24 mouse cellular contexts compared by ENCODE assay signal in genomic region chr2:125233537-125233936, GRCm38 (mm10).
"Had no signal": no experiment of that assay in that cellular context is flagged by ENCODE, and none has a peak within 500 bp of the region (broad histone marks: within the 10 kb centered on the region; RNA-seq: fewer than 3 reads in every experiment).

No protein-coding gene starts in this region.

- H3K4me2 ChIP-seq: heart, embryonic 12.5 days; hindbrain, embryonic 13.5 days; hindbrain, embryonic 15.5 days; kidney, embryonic 15.5 days; limb, embryonic 13.5 days; limb, embryonic 15.5 days; liver, embryonic 12.5 days had no signal

- H3K27ac ChIP-seq: gastrocnemius, adult 2 months; heart, embryonic 10.5 days; hindbrain, embryonic 10.5 days; hindbrain, embryonic 13.5 days; hindbrain, embryonic 15.5 days; hindbrain, postnatal 0 days; kidney, embryonic 15.5 days; limb, embryonic 13.5 days; limb, embryonic 15.5 days; liver, embryonic 12.5 days; liver, embryonic 14.5 days had no signal

- DNase-seq: gastrocnemius, adult 2 months; gastrocnemius, postnatal 10 days; gastrocnemius, postnatal 25 days; heart, adult 18-20 months; heart, postnatal 10 days; heart, postnatal 4 days; kidney, adult 18-20 months; kidney, adult 8-10 months; kidney, postnatal 36 days; layer of hippocampus, adult 9-11 months; layer of hippocampus, postnatal 36 days; left cerebral cortex, postnatal 4 days had no signal

- H3K36me3 ChIP-seq: heart, embryonic 10.5 days; heart, embryonic 12.5 days; hindbrain, embryonic 10.5 days; hindbrain, embryonic 13.5 days; hindbrain, embryonic 15.5 days; kidney, embryonic 15.5 days; limb, embryonic 13.5 days; limb, embryonic 15.5 days; liver, embryonic 12.5 days had no signal

- H3K4me3 ChIP-seq: gastrocnemius, adult 2 months; heart, embryonic 10.5 days; heart, embryonic 12.5 days; hindbrain, embryonic 10.5 days; hindbrain, embryonic 13.5 days; hindbrain, embryonic 15.5 days; kidney, embryonic 15.5 days; limb, embryonic 13.5 days; limb, embryonic 15.5 days; liver, embryonic 12.5 days had no signal

- H3K9ac ChIP-seq: heart, embryonic 12.5 days; hindbrain, embryonic 13.5 days; hindbrain, embryonic 15.5 days; kidney, embryonic 15.5 days; limb, embryonic 13.5 days; limb, embryonic 15.5 days; liver, embryonic 12.5 days; liver, embryonic 14.5 days had no signal

- H3K4me1 ChIP-seq: heart, embryonic 10.5 days; hindbrain, embryonic 10.5 days; hindbrain, embryonic 13.5 days; hindbrain, embryonic 15.5 days; limb, embryonic 15.5 days had no signal

- H3K27me3 ChIP-seq: heart, embryonic 12.5 days; hindbrain, embryonic 13.5 days; hindbrain, embryonic 15.5 days; kidney, embryonic 15.5 days; limb, embryonic 13.5 days; limb, embryonic 15.5 days; liver, embryonic 12.5 days had no signal

- H3K9me3 ChIP-seq: heart, embryonic 10.5 days; heart, embryonic 12.5 days; hindbrain, embryonic 10.5 days; hindbrain, embryonic 13.5 days; hindbrain, embryonic 15.5 days; kidney, embryonic 15.5 days; limb, embryonic 13.5 days; limb, embryonic 15.5 days; liver, embryonic 12.5 days had no signal

- ATAC-seq: hindbrain, postnatal 0 days; intestine, embryonic 16.5 days; liver, embryonic 12.5 days had no signal
